Mouse (Mus musculus) adrenal gland, adult 2 months (tissue): ENCODE results near the gene Gm1330. TPM values are rescaled to one million over a fixed set of nuclear protein-coding genes. Genes with fewer than 3 reads are reported as not detected.
"Not testable (repeated sequence)": the region's sequence is repeated elsewhere in the genome, so short reads cannot be mapped to it uniquely, and the experiment has no call there.

Experiments
- DNase-seq: peaks from one replicate; pipeline ENCODE4 v3.0.0; 2021
- long read RNA-seq: library from polyadenylated mRNA; stranded (forward); transcript quantifications from one replicate; pipeline ENCODE4 v2.0.0, GENCODE M21; 2021
- polyA plus RNA-seq: library from polyadenylated mRNA; depleted of rRNA; stranded (reverse); fragments of >200 nt; gene quantifications from 2 replicates; pipeline ENCODE4 v1.2.3, GENCODE M21; 2012; rRNA removed
- total RNA-seq, 2 experiments: library from RNA; stranded (reverse); gene quantifications; 2 replicates each; pipeline ENCODE4 v1.2.3; 2021

The Gm1330 gene
- total RNA-seq (not detected), polyA plus RNA-seq (not detected in 2 replicates)
- long read RNA-seq = 0 reads

DNA sequence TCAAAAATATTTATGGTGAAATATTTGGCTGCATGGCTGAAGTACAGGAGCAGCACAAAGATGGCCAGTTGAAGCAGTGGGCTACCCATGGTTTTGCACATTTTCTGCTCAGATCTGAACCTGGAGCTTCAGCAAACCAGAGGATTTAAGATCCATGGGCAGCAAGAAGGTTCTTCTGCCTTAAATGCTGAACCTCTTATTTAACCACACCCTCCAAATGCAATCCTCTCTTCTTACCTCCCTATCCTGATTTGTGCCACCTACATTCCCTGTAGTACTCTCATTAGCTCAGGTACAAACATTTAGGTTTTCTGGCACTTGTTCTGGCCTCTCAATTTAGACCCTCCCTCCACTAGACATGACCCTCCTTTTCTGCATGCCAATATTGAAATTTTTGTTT, at the start of gene Gm1330:
Gm1330 (minus strand) TSS at position 101 of the 400 bp plus-strand sequence.
- no peak for DNase-seq

DNA sequence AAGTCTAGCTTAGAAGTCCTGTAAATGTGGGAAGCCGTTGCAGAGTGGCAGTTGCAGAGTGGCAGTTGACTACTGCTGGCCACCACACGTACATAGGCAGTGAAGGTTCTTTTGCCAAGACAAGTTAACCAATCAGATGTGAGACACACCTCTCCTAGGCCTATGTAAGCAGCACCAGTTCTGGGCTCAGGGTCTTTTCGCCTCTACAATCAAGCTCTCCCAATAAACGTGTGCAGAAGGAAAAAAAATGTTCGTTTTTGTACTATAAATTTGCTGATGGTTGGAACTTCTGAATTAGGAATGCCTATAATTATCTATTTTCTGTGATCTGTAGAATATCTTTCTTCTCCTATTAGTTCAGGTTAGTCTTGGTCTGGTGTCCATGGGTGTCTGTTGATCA, 14.1 kb upstream of the Gm1330 start, which contains the start of gene Gm10750:
Gm10750 (minus strand) TSS at position 101 of the 400 bp plus-strand sequence.
- DNase-seq = not testable (repeated sequence)

DNA sequence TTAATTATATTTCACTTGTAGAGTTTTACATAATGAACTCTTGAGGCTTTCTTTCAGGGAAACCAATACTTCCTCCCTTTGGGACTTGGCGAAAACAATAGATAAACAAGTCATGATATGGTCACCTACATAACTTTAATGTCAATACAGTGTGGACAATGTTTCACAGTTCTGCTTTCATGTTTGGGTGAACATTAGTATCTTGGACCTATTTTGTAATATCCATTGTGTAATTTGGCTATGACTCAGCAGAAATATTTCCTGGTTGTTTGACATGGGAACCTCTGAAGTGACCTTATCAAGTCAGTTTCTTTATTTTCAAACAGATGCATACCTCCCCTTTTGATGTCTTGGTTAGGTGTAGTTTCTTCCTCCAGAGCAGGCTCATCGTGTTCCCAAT, 1.8 kb upstream of the Gm1330 start:
- no peak for DNase-seq

DNA sequence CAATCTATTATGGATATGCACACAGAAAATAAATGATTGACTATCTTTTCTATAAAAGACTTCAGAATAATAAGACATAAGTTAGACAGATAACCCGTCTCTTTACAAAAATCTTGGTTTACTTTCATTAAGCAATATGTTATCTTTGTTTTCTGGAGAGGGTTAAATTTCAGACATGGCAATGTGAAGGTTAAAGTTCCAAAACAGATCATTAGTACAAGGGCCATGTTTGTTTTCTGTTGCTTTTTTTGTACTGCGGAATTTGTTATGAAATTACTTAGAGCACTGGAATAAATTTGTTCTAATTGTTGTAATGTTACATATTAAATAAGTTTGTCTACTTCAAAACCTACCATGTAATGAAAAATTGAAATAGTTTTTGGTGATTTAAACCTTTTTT, 7.9 kb downstream of the Gm1330 start:
- no peak for DNase-seq

Other genes starting within 250 kb of the Gm1330 start
- gene Cst11, start 231.8 kb downstream of the Gm1330 start, total RNA-seq = not detected
- not detected in 2 replicates for gene Cst11, start 231.8 kb downstream of the Gm1330 start, polyA plus RNA-seq
- gene 8030411F24Rik, start 221.2 kb downstream of the Gm1330 start, total RNA-seq = not detected
- gene 8030411F24Rik, start 221.2 kb downstream of the Gm1330 start, polyA plus RNA-seq = not detected in 2 replicates
- gene Cst12, start 213.9 kb downstream of the Gm1330 start, total RNA-seq = not detected
- not detected in 2 replicates for gene Cst12, start 213.9 kb downstream of the Gm1330 start, polyA plus RNA-seq
- 10 to 100 TPM in 1 of 2 experiments, 1 to 10 TPM in 1; 7.7 to 81.2 TPM for gene Cst8, start 204.5 kb downstream of the Gm1330 start, total RNA-seq
- 1.7 and 2.1 TPM in 2 replicates for gene Cst8, start 204.5 kb downstream of the Gm1330 start, polyA plus RNA-seq
- gene Cst13, start 183.2 kb downstream of the Gm1330 start, total RNA-seq = not detected
- gene Cst13, start 183.2 kb downstream of the Gm1330 start, polyA plus RNA-seq = not detected in 2 replicates
- not detected for gene Cst9, start 168.1 kb downstream of the Gm1330 start, total RNA-seq
- not detected in 2 replicates for gene Cst9, start 168.1 kb downstream of the Gm1330 start, polyA plus RNA-seq
- 1 to 10 TPM in 1 of 2 experiments, not detected in 1; 1.7 TPM for gene 9230104L09Rik, start 138.2 kb downstream of the Gm1330 start, total RNA-seq
- gene 9230104L09Rik, start 138.2 kb downstream of the Gm1330 start, polyA plus RNA-seq = 0.19 TPM in 1 of 2 replicates, not detected in the other
- 1,000 to 10,000 TPM in 1 of 2 experiments, 100 to 1,000 TPM in 1; 994 to 1,003 TPM for gene Cst3, start 127.6 kb downstream of the Gm1330 start, total RNA-seq
- gene Cst3, start 127.6 kb downstream of the Gm1330 start, polyA plus RNA-seq = 1,344 and 1,354 TPM in 2 replicates
- not detected for gene Gm10750, start 14.0 kb upstream of the Gm1330 start, total RNA-seq
- not detected in 2 replicates for gene Gm10750, start 14.0 kb upstream of the Gm1330 start, polyA plus RNA-seq